Mouse (Mus musculus) lung, adult 18-20 months (tissue): ENCODE measurements around the gene Igfbpl1.

Experiments used
- DNase-seq, 2 experiments: peaks; one replicate each; pipeline ENCODE4 v3.0.0; 2022; ENCODE audit warnings: mixed read lengths in 2 of 2

Gene Igfbpl1

DNA sequence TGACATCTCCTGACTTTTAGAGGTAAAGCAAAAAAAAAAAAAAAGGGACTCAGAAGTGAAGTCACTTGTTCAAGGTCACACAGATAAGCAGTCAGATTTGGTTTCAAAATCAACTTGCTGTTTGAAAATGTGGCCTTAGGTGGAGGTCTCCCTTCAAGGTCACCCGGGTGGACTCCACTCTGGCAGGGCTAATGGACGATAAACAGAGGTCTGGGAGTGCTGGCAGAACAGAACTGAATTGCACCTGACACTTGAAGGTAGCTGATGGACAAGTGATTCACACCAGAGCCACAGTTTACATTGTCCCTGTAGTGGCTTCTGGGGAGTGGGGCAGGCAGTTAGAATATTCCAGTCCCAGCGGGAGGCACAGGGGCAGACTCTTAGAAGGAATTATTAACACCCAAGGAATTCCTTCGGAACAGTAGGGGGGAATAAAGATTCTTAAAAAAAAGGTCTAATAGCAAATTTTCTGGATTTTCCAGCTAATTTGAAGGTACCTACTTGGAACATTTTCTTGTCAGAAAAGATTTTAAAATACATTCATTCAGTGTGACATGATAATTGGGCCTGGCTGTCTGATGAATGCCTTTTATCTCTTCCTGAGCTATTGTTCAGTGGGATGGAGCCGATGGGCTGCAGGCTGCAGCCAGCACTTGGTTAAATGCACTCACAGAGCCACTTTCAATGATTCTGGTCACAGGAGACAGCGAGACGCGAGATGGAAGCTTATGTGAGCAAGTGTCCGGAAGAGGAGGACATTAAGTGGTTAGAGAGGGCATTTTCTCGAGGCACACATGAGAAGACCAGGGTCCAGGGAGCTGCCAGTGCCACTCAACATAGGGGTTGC is 56.7 kb downstream of the Igfbpl1 start:
- DNase-seq, result no peak

DNA sequence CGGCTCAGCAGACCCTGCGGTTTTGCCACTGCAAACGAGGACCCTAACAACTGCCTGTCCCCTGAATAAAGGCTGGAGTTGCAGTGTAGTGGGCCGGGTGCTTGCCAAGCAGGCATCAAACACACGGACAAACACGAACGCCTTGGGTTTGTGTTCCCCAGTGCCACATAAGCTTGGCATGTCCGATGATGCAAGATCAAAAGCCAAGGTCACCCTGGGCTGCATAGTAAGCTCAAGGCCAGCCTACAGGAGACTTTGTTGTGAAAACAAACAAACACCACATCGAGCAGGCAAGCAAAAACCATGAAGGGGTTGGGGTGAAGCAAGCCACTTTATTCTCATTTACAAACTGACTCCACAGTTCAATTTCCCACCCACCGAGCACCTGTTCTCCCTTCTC is 57.6 kb downstream of the Igfbpl1 start:
- no peak for DNase-seq

GRCm38 (mm10) chr4:45767891-45768558 is 58.7 kb downstream of the Igfbpl1 start:
- DNase-seq, result peak; percentile 36 to 44

DNA sequence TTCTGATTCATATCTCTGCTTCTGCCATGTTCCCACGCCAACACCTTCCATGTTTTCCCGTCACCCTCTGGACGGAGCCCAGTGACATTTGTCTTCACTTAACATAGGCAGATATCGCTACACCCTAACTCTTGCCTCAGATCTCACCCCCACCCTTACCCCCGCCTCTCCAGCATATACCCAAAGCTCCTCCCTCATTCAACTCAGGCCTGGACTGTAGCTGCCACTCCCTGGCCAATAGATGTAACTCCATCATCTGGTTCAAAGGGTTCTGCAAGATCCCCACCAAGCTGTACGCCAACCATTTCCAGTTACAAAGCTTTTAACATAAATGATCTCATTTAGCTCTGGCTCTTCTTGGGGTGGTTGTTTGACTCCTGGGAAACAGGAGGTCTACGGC is 59.9 kb downstream of the Igfbpl1 start:
- DNase-seq, result no peak

- DNase-seq, result no peak
Observed at GRCm38 (mm10) chr4:45765565-45766201, 61.0 kb downstream of the Igfbpl1 start.

GRCm38 (mm10) chr4:45765121-45765564 is 61.6 kb downstream of the Igfbpl1 start:
- no peak for DNase-seq

GRCm38 (mm10) chr4:45764141-45764494 is 62.6 kb downstream of the Igfbpl1 start:
- DNase-seq, result peak in 1 of 2 experiments; percentile 28

DNA sequence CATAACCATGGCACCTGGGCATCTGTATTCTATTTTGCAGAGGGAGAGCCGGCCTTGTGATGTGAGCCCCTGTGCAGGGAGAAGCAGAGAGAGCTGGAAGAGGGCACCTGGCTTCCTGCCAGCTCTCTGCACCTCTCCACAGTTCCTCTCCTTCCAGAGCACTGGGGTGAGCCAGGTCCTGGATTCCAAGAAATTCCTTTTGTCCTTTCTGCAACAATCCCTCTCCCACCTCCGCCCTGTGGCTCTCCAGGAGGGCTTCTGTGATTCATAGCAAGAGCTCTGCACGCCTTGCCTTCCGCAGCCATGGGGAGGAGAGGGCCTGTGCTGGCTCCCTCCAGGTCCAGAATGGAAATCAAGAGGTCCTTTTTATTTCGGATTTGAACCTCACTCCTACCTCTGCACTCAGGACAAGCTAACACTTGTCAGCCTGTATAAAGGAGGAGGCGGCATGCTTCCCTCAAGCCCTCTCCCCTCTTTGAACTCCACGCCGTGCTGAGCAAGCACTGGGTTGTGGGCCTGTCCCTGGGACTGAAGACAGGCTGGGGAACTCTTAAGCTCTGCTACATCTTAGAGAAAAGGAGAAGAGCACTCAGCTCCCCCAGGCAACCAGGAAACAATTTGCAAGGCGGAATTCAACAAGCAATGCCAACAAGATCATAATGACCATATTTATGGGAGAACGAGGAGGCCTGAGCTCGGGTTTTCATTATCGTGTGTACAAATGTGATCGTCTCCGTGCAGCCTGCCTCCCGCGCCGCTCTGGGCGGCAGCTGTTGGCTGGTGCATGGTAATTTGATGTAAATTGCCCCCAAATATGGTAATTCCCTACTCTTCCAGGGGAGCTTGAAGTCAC is 63.2 kb downstream of the Igfbpl1 start:
- no peak for DNase-seq

DNA sequence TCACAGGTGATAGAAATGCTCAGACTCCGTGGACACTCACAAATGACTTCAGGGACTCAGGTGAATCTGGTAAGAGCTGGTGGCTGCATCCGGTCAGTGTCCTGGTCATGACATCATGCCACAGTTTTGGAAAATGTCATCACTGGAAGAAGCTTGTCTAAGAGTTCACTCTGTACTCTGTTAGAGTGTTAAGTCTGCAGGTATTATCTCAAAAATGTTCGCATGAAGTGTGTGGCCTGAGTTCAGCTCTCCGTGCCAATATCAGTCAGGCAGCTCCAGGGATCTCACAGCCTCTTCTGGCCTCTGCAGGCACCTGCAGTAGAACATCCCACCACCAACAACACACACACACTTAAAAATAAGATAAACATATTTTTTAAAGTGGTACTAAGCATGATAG is 64.1 kb downstream of the Igfbpl1 start:
- DNase-seq, result no peak
